Mouse (Mus musculus) liver, postnatal 0 days (tissue): Measurements from ENCODE around the gene Zfp784. TPM values are rescaled to one million over a fixed set of nuclear protein-coding genes. Genes with fewer than 3 reads are reported as not detected.

ENCODE experiments used
- ATAC-seq: fragments of 200-750 bp; cut with Nextera tagmentation; 2 replicates; pipeline ENCODE4 v1.8.0; 2017; ENCODE audit warnings: mild to moderate bottlenecking, moderate library complexity
- DNase-seq: peaks from one replicate; pipeline ENCODE4 v3.0.0-alpha.2; 2016
- H3K27ac ChIP-seq: fragments of 300-500 bp; sonication (generic); 2 replicates; pipeline ENCODE4 v1.5.1; 2014; ENCODE audit warnings: antibody characterized with exemption, moderate library complexity, mild to moderate bottlenecking, low read depth
- H3K27me3 ChIP-seq: fragments of 300-500 bp; sonication (generic); 2 replicates; pipeline ENCODE4 v1.6.1; 2014; ENCODE audit warnings: low read length, control low read depth, mixed read lengths; ENCODE audit not compliant: insufficient read depth
- H3K36me3 ChIP-seq: fragments of 300-500 bp; sonication (generic); replicated peaks from 2 replicates; pipeline ENCODE4 v1.6.1; 2014; ENCODE audit warnings: mild to moderate bottlenecking, control low read depth, low read length, moderate library complexity, mixed read lengths; ENCODE audit not compliant: insufficient read depth
- H3K4me1 ChIP-seq: fragments of 300-500 bp; sonication (generic); 2 replicates; pipeline ENCODE4 v1.6.1; 2014; ENCODE audit warnings: antibody characterized with exemption, mild to moderate bottlenecking, control low read depth; ENCODE audit not compliant: insufficient read depth
- H3K4me2 ChIP-seq: fragments of 300-500 bp; sonication (generic); 2 replicates; pipeline ENCODE4 v1.6.1; 2014; ENCODE audit warnings: low read depth, mild to moderate bottlenecking, low read length, moderate library complexity, mixed read lengths
- H3K4me3 ChIP-seq: fragments of 300-500 bp; sonication (generic); 2 replicates; pipeline ENCODE4 v1.5.1; 2014; ENCODE audit warnings: low read depth, low read length
- H3K9ac ChIP-seq: fragments of 300-500 bp; sonication (generic); replicated peaks from 2 replicates; pipeline ENCODE4 v1.6.1; 2014; ENCODE audit warnings: mild to moderate bottlenecking, moderate library complexity
- H3K9me3 ChIP-seq: fragments of 300-500 bp; sonication (generic); 2 replicates; pipeline ENCODE4 v1.6.1; 2016; ENCODE audit warnings: mild to moderate bottlenecking, control low read depth, low read length, mixed read lengths
- CTCF ChIP-seq: sonication (generic); IDR thresholded peaks from 2 replicates; pipeline ENCODE4 v1.5.1; 2016; ENCODE audit warnings: antibody characterized with exemption, low read depth
- EP300 ChIP-seq: IDR thresholded peaks from 2 replicates; pipeline ENCODE4 v1.6.1; 2016; ENCODE audit warnings: antibody characterized with exemption, low read depth, mild to moderate bottlenecking
- WGBS: fragments of 180-500 bp; shearing (Covaris S2); extraction: QIAGEN DNeasy Blood & Tissue Kit; methylation state at CpG from one replicate; pipeline ENCODE4 v1.1.7; 2014; ENCODE audit not compliant: insufficient replicate concordance; 5-methylcytosine and 5-hydroxymethylcytosine counted together
- polyA plus RNA-seq: library from polyadenylated mRNA; unstranded; fragments of >200 nt; fragmentation: Nextera tagmentation; extraction: Ambion mirVana; gene quantifications from 2 replicates; pipeline ENCODE4 v1.2.1, GENCODE M21; 2015

Gene Zfp784
- polyA plus RNA-seq, 1 experiment from 2014 or later: 2.4 TPM

- H3K9ac ChIP-seq: no peak overlapping the region
- H3K36me3 ChIP-seq: peaks cover 11% of the 10 kb centered on the region
- no peaks in the 10 kb centered on the region for H3K9me3 ChIP-seq
- no peaks in the 10 kb centered on the region for H3K27me3 ChIP-seq
- H3K4me2 ChIP-seq: no peak overlapping the region
- peaks cover 17% of the 10 kb centered on the region for H3K4me1 ChIP-seq
- no peak overlapping the region for H3K27ac ChIP-seq
- 96% methylated on average over 21 of the region's 21 CpGs for WGBS
- ATAC-seq (no peak), DNase-seq (no peak)
- no peak overlapping the region for H3K4me3 ChIP-seq
- TF ChIP-seq CTCF: no peak
- TF ChIP-seq EP300: no peak
These were observed 20.3 kb downstream of the Zfp784 start for GRCm38 (mm10) chr7:5017931-5018330.

- peaks cover 13% of the 10 kb centered on the region for H3K36me3 ChIP-seq
- no peak overlapping the region for H3K4me3 ChIP-seq
- ATAC-seq (no peak), DNase-seq (no peak)
- H3K9ac ChIP-seq: no peak overlapping the region
- 89% methylated on average over 16 of the region's 16 CpGs for WGBS
- no peaks in the 10 kb centered on the region for H3K27me3 ChIP-seq
- H3K4me1 ChIP-seq: peaks cover 19% of the 10 kb centered on the region
- no peak overlapping the region for H3K27ac ChIP-seq
- H3K9me3 ChIP-seq: no peaks in the 10 kb centered on the region
- H3K4me2 ChIP-seq: no peak overlapping the region
- TF ChIP-seq CTCF (peak; percentile 17; the same call in 1 of the 2 replicates), EP300 (no peak)
These were observed 20.9 kb downstream of the Zfp784 start for GRCm38 (mm10) chr7:5017352-5017751.

GRCm38 (mm10) chr7:5016920-5017319, 21.3 kb downstream of the Zfp784 start:
- 90% methylated on average over 2 of the region's 2 CpGs for WGBS
- TF ChIP-seq CTCF (no peak), EP300 (no peak)
- H3K9ac ChIP-seq: no peak overlapping the region
- H3K4me1 ChIP-seq: peaks cover 19% of the 10 kb centered on the region
- H3K4me2 ChIP-seq: no peak overlapping the region
- no peaks in the 10 kb centered on the region for H3K27me3 ChIP-seq
- H3K4me3 ChIP-seq: no peak overlapping the region
- ATAC-seq (no peak), DNase-seq (no peak)
- H3K9me3 ChIP-seq: no peaks in the 10 kb centered on the region
- peaks cover 12% of the 10 kb centered on the region for H3K36me3 ChIP-seq
- no peak overlapping the region for H3K27ac ChIP-seq

GRCm38 (mm10) chr7:5016057-5016456, 22.2 kb downstream of the Zfp784 start:
- no peaks in the 10 kb centered on the region for H3K27me3 ChIP-seq
- peaks cover 21% of the 10 kb centered on the region for H3K36me3 ChIP-seq
- 37% methylated on average over 3 of the region's 3 CpGs for WGBS
- ATAC-seq (no peak), DNase-seq (no peak)
- peak overlapping the region; percentile 94 for H3K4me2 ChIP-seq
- TF ChIP-seq CTCF (no peak), EP300 (no peak)
- peak overlapping the region; percentile 76 for H3K4me3 ChIP-seq
- peak overlapping the region; percentile 85 for H3K9ac ChIP-seq
- peak overlapping the region; percentile 98 for H3K27ac ChIP-seq
- peaks cover 18% of the 10 kb centered on the region for H3K4me1 ChIP-seq
- no peaks in the 10 kb centered on the region for H3K9me3 ChIP-seq

GRCm38 (mm10) chr7:5015118-5016001, 22.9 kb downstream of the Zfp784 start, which contains the start of gene Gm44973:
Gm44973 (plus strand) TSS chr7:5015496.
- peak; percentile 93 for DNase-seq
- H3K4me2 ChIP-seq: peak within 1 kb of the TSS; percentile 94
- 3% methylated on average over 62 of the region's 76 CpGs for WGBS
- peak within 1 kb of the TSS; percentile 98 for H3K27ac ChIP-seq
- peak within 1 kb of the TSS; percentile 85 for H3K9ac ChIP-seq
- peak; percentile 80 for ATAC-seq
- no peak; the same call in 1 of the 2 replicates for TF ChIP-seq EP300
- TF ChIP-seq CTCF: no peak
- peak within 1 kb of the TSS; percentile 76 for H3K4me3 ChIP-seq
- peaks cover 28% of the 10 kb centered on the region for H3K36me3 ChIP-seq
- H3K4me1 ChIP-seq: peaks cover 14% of the 10 kb centered on the region
- H3K27me3 ChIP-seq: no peaks in the 10 kb centered on the region
- no peaks in the 10 kb centered on the region for H3K9me3 ChIP-seq

GRCm38 (mm10) chr7:5014251-5015117, 23.8 kb downstream of the Zfp784 start, which contains the start of the genes Zfp524 and Fiz1:
Zfp524 (plus strand) TSS chr7:5014415.
Fiz1 (minus strand) TSS chr7:5014697.
- H3K27ac ChIP-seq: peak within 1 kb of the TSS; percentile 98
- TF ChIP-seq EP300: no peak; the same call in none of the 2 replicates
- TF ChIP-seq CTCF: no peak
- no peaks in the 10 kb centered on the region for H3K27me3 ChIP-seq
- H3K4me3 ChIP-seq: peak within 1 kb of the TSS; percentile 76
- peaks cover 35% of the 10 kb centered on the region for H3K36me3 ChIP-seq
- peaks cover 14% of the 10 kb centered on the region for H3K4me1 ChIP-seq
- peak within 1 kb of the TSS; percentile 85 for H3K9ac ChIP-seq
- WGBS: under 1% methylated on average over 40 of the region's 42 CpGs
- H3K4me2 ChIP-seq: peak within 1 kb of the TSS; percentile 94
- no peaks in the 10 kb centered on the region for H3K9me3 ChIP-seq
- DNase-seq: peak; percentile 97
- peak; percentile 85 for ATAC-seq
